Mouse (Mus musculus): Measurements from ENCODE around the gene Pank1.
A peak's percentile ranks its signal among the peaks of the same experiment; 100 is the strongest.

The Pank1 gene

GRCm38 (mm10) chr19:34878603-34879541, at the start of gene Pank1:
Gene Pank1 (minus strand): TSS chr19:34879455.
- Histone ChIP-seq H3K4me3 (replicated peaks; ENCODE audit: low read length) (peak within 1 kb of the TSS; percentile 93), H3K4me1 (replicated peaks; ENCODE audit: low read depth, low read length) (peaks cover 42% of the 10 kb centered on the region), H3K9me3 (ENCODE audit: low read length) (no peaks in the 10 kb centered on the region), H3K27me3 (ENCODE audit: insufficient read depth, low read length) (no peaks in the 10 kb centered on the region), H3K36me3 (ENCODE audit: insufficient read depth, low read length) (no peaks in the 10 kb centered on the region)
- TF ChIP-seq CTCF (conservative IDR thresholded peaks at IDR 0.05; ENCODE audit: low read length) (no peak), NANOG (IDR thresholded peaks at IDR 0.05; ENCODE audit: borderline replicate concordance, low read length) (no peak), POU5F1 (IDR thresholded peaks at IDR 0.05; ENCODE audit: borderline replicate concordance, low read length) (no peak)

GRCm38 (mm10) chr19:34922603-34922963, 43.3 kb upstream of the Pank1 start:
- Histone ChIP-seq H3K36me3 (ENCODE audit: insufficient read depth, low read length) (peaks cover 32% of the 10 kb centered on the region), H3K27me3 (ENCODE audit: insufficient read depth, low read length) (no peaks in the 10 kb centered on the region), H3K9me3 (ENCODE audit: low read length) (no peaks in the 10 kb centered on the region), H3K4me1 (replicated peaks; ENCODE audit: low read depth, low read length) (peaks cover 29% of the 10 kb centered on the region), H3K4me3 (replicated peaks; ENCODE audit: low read length) (peak overlapping the region; percentile 98)
- TF ChIP-seq NANOG (IDR thresholded peaks at IDR 0.05; ENCODE audit: borderline replicate concordance, low read length), result no peak
- no peak for TF ChIP-seq POU5F1 (IDR thresholded peaks at IDR 0.05; ENCODE audit: borderline replicate concordance, low read length)
- no peak for TF ChIP-seq CTCF (conservative IDR thresholded peaks at IDR 0.05; ENCODE audit: low read length)

- Histone ChIP-seq H3K4me3 (replicated peaks; ENCODE audit: low read length) (peak within 1 kb of the TSS; percentile 98), H3K36me3 (ENCODE audit: insufficient read depth, low read length) (peaks cover 28% of the 10 kb centered on the region), H3K9me3 (ENCODE audit: low read length) (no peaks in the 10 kb centered on the region), H3K4me1 (replicated peaks; ENCODE audit: low read depth, low read length) (peaks cover 33% of the 10 kb centered on the region), H3K27me3 (ENCODE audit: insufficient read depth, low read length) (no peaks in the 10 kb centered on the region)
- TF ChIP-seq CTCF (conservative IDR thresholded peaks at IDR 0.05; ENCODE audit: low read length) (no peak), POU5F1 (IDR thresholded peaks at IDR 0.05; ENCODE audit: borderline replicate concordance, low read length) (no peak), NANOG (IDR thresholded peaks at IDR 0.05; ENCODE audit: borderline replicate concordance, low read length) (no peak)
These were observed 42.7 kb upstream of the Pank1 start, which contains the start of gene Kif20b for GRCm38 (mm10) chr19:34921652-34922602. Gene Kif20b (plus strand): TSS chr19:34922361.

- Histone ChIP-seq H3K4me1 (replicated peaks; ENCODE audit: low read depth, low read length) (peaks cover 33% of the 10 kb centered on the region), H3K4me3 (replicated peaks; ENCODE audit: low read length) (peak overlapping the region; percentile 98), H3K9me3 (ENCODE audit: low read length) (no peaks in the 10 kb centered on the region), H3K36me3 (ENCODE audit: insufficient read depth, low read length) (peaks cover 21% of the 10 kb centered on the region), H3K27me3 (ENCODE audit: insufficient read depth, low read length) (no peaks in the 10 kb centered on the region)
- TF ChIP-seq NANOG (IDR thresholded peaks at IDR 0.05; ENCODE audit: borderline replicate concordance, low read length) (no peak), CTCF (conservative IDR thresholded peaks at IDR 0.05; ENCODE audit: low read length) (peak; percentile 32), POU5F1 (IDR thresholded peaks at IDR 0.05; ENCODE audit: borderline replicate concordance, low read length) (no peak)
These were observed 42.0 kb upstream of the Pank1 start for GRCm38 (mm10) chr19:34921253-34921651.

DNA sequence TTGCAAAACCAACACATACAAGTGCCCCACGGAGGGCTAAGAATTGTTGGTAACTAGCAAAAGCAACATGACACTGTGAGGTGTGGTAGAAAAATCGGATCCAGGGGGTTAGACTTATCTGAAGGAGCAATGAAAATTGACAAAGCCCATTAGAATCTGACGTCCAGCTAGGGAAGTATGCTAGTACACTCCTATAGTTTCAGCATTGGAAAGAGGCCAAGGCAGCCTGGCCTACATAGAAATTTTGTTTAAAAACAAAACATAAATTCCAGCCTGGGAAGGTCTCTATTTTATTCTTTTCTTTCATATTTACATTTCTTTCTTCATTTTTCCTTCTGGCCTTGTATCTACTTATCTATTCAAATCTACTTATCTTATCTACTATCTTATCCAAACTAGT, 41.3 kb upstream of the Pank1 start:
- H3K9me3 ChIP-seq (ENCODE audit: low read length), result no peaks in the 10 kb centered on the region
- no peak overlapping the region for H3K4me3 ChIP-seq (replicated peaks; ENCODE audit: low read length)
- TF ChIP-seq NANOG (IDR thresholded peaks at IDR 0.05; ENCODE audit: borderline replicate concordance, low read length) (no peak), POU5F1 (IDR thresholded peaks at IDR 0.05; ENCODE audit: borderline replicate concordance, low read length) (no peak), CTCF (conservative IDR thresholded peaks at IDR 0.05; ENCODE audit: low read length) (no peak)
- peaks cover 15% of the 10 kb centered on the region for H3K36me3 ChIP-seq (ENCODE audit: insufficient read depth, low read length)
- no peaks in the 10 kb centered on the region for H3K27me3 ChIP-seq (ENCODE audit: insufficient read depth, low read length)
- H3K4me1 ChIP-seq (replicated peaks; ENCODE audit: low read depth, low read length), result peaks cover 33% of the 10 kb centered on the region

GRCm38 (mm10) chr19:34920066-34920465, 40.8 kb upstream of the Pank1 start:
- TF ChIP-seq CTCF (conservative IDR thresholded peaks at IDR 0.05; ENCODE audit: low read length) (no peak), POU5F1 (IDR thresholded peaks at IDR 0.05; ENCODE audit: borderline replicate concordance, low read length) (no peak), NANOG (IDR thresholded peaks at IDR 0.05; ENCODE audit: borderline replicate concordance, low read length) (no peak)
- Histone ChIP-seq H3K4me1 (replicated peaks; ENCODE audit: low read depth, low read length) (peaks cover 29% of the 10 kb centered on the region), H3K4me3 (replicated peaks; ENCODE audit: low read length) (no peak overlapping the region), H3K27me3 (ENCODE audit: insufficient read depth, low read length) (no peaks in the 10 kb centered on the region), H3K9me3 (ENCODE audit: low read length) (no peaks in the 10 kb centered on the region), H3K36me3 (ENCODE audit: insufficient read depth, low read length) (peaks cover 11% of the 10 kb centered on the region)

- Histone ChIP-seq H3K27me3 (ENCODE audit: insufficient read depth, low read length) (no peaks in the 10 kb centered on the region), H3K4me3 (replicated peaks; ENCODE audit: low read length) (no peak overlapping the region)
These were observed 33.1 kb upstream of the Pank1 start for GRCm38 (mm10) chr19:34912366-34912765.

DNA sequence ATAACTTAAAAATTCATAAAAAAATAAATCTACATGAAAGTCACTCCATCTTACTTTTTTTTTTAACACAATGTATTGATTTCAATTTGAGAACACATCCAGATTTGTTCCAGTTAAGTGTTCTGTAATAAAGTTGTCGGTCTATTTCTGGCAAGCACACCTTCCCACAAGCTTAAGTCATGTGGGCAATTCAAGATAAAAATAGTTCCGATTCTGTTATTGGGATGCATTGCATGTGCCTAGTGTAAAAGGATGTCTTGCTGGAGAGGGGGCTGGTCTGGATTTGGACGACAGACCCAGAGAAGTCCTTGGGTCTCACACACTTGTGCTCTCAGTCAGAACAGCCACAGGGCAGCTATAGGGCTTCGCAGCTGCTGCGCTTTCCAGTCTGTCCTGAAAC, 27.5 kb upstream of the Pank1 start:
- Histone ChIP-seq H3K4me1 (replicated peaks; ENCODE audit: low read depth, low read length) (peaks cover 52% of the 10 kb centered on the region), H3K36me3 (ENCODE audit: insufficient read depth, low read length) (no peaks in the 10 kb centered on the region), H3K27me3 (ENCODE audit: insufficient read depth, low read length) (no peaks in the 10 kb centered on the region), H3K9me3 (ENCODE audit: low read length) (peaks cover 7% of the 10 kb centered on the region), H3K4me3 (replicated peaks; ENCODE audit: low read length) (no peak overlapping the region)
- TF ChIP-seq POU5F1 (IDR thresholded peaks at IDR 0.05; ENCODE audit: borderline replicate concordance, low read length) (no peak), CTCF (conservative IDR thresholded peaks at IDR 0.05; ENCODE audit: low read length) (no peak), NANOG (IDR thresholded peaks at IDR 0.05; ENCODE audit: borderline replicate concordance, low read length) (no peak)

More at GRCm38 (mm10) chr19:34912366-34912765, 33.1 kb upstream of the Pank1 start:
- Histone ChIP-seq H3K9me3 (ENCODE audit: low read length) (no peaks in the 10 kb centered on the region), H3K4me1 (replicated peaks; ENCODE audit: low read depth, low read length) (peaks cover 17% of the 10 kb centered on the region), H3K36me3 (ENCODE audit: insufficient read depth, low read length) (no peaks in the 10 kb centered on the region)
- no peak for TF ChIP-seq POU5F1 (IDR thresholded peaks at IDR 0.05; ENCODE audit: borderline replicate concordance, low read length)
- no peak for TF ChIP-seq CTCF (conservative IDR thresholded peaks at IDR 0.05; ENCODE audit: low read length)
- no peak for TF ChIP-seq NANOG (IDR thresholded peaks at IDR 0.05; ENCODE audit: borderline replicate concordance, low read length)

All from E14TG2a.4 (cell line).